Mouse (Mus musculus): ENCODE data around the gene Tbc1d22a.

GRCm38 (mm10) chr15:86459413-86459812, 245.2 kb downstream of the Tbc1d22a start:
- TF ChIP-seq CTCF (IDR thresholded peaks at IDR 0.05; ENCODE audit: extremely low read depth, insufficient read length, insufficient replicate concordance, low read depth, low read length) (no peak), POLR2A (IDR thresholded peaks at IDR 0.05; ENCODE audit: low read depth, low read length) (no peak)
